Mouse (Mus musculus) thymus, postnatal 0 days (tissue): ENCODE measurements around the gene Ube2v1. TPM values are rescaled to one million over a fixed set of nuclear protein-coding genes. Genes with fewer than 3 reads are reported as not detected.

Source experiments
- DNase-seq: peaks from one replicate; pipeline ENCODE4 v3.0.0-alpha.2; 2015; ENCODE audit warnings: low spot score
- microRNA-seq: library from miRNA; unstranded; fragments of <30 nt; microRNA quantifications from one replicate; pipeline ENCODE4, GENCODE M21; 2016; ENCODE audit warnings: borderline number of aligned reads
- polyA plus RNA-seq: library from polyadenylated mRNA; unstranded; fragments of >200 nt; fragmentation: Nextera tagmentation; extraction: Ambion mirVana; gene quantifications from 2 replicates; pipeline ENCODE4 v1.2.1, GENCODE M21; 2015

The Ube2v1 gene
- polyA plus RNA-seq, 1 experiment from 2014 or later, result 215 TPM

DNA sequence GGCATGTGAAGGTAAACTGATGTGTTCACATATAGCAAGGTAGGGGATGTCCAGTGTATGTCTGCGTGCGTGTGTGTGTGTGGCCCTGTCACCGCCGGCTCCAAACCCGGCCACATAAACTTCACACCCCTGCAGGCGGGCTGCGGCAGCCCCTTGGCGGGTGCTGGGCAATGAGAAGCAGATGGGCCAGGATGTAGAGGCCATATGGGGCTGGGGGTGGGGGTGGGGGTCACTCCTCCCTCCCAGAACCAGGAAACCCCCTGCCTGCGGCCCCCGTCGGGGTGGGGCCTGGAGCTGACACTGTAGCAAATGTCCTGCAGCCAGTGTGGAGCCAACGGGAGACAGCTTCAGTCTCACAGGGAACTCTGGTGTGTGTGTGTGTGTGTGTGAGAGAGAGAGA, 68.2 kb downstream of the Ube2v1 start:
- no peak for DNase-seq

DNA sequence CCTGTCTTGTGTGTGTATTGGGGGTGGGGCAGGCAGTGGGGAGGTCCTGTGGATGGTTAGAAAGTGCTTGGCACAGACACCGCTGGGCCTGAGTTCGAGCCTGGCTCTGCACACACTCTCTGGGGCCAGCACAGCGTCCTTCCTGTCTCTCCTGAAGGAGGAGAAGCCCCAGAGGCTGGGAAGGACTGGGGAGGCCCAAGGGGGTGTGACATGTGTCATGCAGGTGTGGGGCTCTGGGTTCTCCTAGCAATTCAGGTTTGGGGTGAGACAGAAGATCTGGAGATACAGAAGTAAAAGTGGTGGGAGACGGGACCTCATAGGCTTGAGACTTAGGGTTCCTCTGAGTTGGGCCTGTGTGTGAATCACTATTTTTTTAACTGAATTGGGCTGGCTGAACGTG, 68.9 kb downstream of the Ube2v1 start:
- DNase-seq, result no peak

DNA sequence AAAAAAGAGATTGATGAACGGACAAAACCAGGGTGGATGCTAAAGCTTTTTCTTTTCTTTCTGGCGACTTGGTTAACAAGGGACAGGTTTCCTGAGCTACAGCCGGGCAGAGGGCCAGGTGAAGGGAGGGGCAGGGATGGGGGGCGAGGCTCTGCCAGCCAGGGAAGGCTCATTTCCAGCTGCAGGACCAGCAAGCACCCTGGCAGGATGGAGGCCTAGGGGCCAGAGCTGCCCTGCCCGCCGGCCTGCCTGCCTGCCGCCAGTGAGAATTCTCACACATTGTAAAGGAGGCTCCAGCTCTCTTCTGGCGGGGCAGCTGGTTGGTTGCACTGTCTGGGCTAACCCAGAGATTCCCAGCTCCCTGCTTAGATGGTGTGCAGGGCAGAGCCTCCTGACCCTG, 69.8 kb downstream of the Ube2v1 start:
- no peak for DNase-seq

DNA sequence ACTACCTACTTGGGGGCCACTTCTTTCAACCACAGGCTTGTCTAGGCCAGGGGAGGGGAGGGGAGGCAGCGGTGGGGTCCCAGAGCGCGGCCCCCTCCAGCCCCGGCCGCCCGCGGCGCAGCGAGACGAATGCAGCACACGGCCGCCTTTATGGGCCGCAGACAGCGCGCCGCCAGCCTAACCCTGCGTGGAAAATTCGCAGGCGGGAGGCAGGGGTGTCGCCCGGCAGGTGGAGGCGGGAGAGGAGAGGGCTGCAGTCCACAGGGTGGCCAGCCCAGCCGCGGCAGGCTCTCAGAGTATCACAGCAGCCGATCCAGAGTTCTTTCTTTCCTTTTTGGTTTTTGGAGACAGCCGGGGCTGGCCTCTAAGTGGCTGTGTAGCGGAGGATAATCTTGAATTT, 72.5 kb downstream of the Ube2v1 start:
- DNase-seq, result no peak

Small RNAs within 50 kb of the gene (microRNA-seq; reads per million reads assigned to microRNA genes)
- not detected for gene Gm22355

Other genes starting within 250 kb of the Ube2v1 start
- 17.9 and 19.7 TPM in 2 replicates for gene Slc9a8, start 210.4 kb downstream of the Ube2v1 start, polyA plus RNA-seq
- gene Rnf114, start 139.4 kb downstream of the Ube2v1 start, polyA plus RNA-seq, result 138 and 145 TPM in 2 replicates
- 17.8 and 19.4 TPM in 2 replicates for gene Spata2, start 139.2 kb downstream of the Ube2v1 start, polyA plus RNA-seq
- gene Snai1, start 93.9 kb downstream of the Ube2v1 start, polyA plus RNA-seq, result 2.6 and 3.6 TPM in 2 replicates
- 6.7 and 7.1 TPM in 2 replicates for gene Gm20431, start 29.4 kb upstream of the Ube2v1 start, polyA plus RNA-seq
- gene Cebpb, start 56.8 kb upstream of the Ube2v1 start, polyA plus RNA-seq, result 7.3 and 7.8 TPM in 2 replicates
- gene Tmem189, start 57.7 kb upstream of the Ube2v1 start, polyA plus RNA-seq, result 43.7 and 47.7 TPM in 2 replicates